In genomic region chr17:24139968-24140367, GRCm38 (mm10) we compare ENCODE assay signal across 8 mouse cellular contexts. TPM values are rescaled to one million over a fixed set of nuclear protein-coding genes. Genes with fewer than 3 reads are reported as not detected.
DNase-seq lines count a peak whose midpoint lies in the region; ATAC-seq and TF ChIP-seq lines count a peak whose summit lies in the region.

No protein-coding gene starts in this region.

- TF ChIP-seq EP300 in liver, postnatal 0 days (IDR thresholded peaks at IDR 0.05; ENCODE audit: low read depth): no peak

- WGBS in heart, embryonic 11.5 days (ENCODE audit: insufficient replicate concordance): 90% methylated on average over 4 of the region's 4 CpGs
- 92% methylated on average over 4 of the region's 4 CpGs for WGBS in hindbrain, embryonic 10.5 days
- WGBS in liver, postnatal 0 days (ENCODE audit: insufficient replicate concordance): 57% methylated on average over 4 of the region's 4 CpGs

- ATAC-seq in heart, embryonic 11.5 days (replicated peaks; ENCODE audit: insufficient number of reproducible peaks, low FRiP score, low TSS enrichment): no peak
- no peak for ATAC-seq in liver, postnatal 0 days

- in situ Hi-C loops in ES-E14 (cut with MboI; ENCODE audit: low sequenced_read_pairs in 2 of 2, unreplicated experiment in 2 of 2): no loop called here

- peak overlapping the region; percentile 88 for H3K4me2 ChIP-seq in heart, embryonic 11.5 days
- H3K4me2 ChIP-seq in liver, postnatal 0 days (ENCODE audit: low read depth, low read length): peak overlapping the region; percentile 81

- H3K27me3 ChIP-seq in heart, embryonic 11.5 days (ENCODE audit: control insufficient read depth, insufficient read depth, low read length): no peaks in the 10 kb centered on the region
- no peaks in the 10 kb centered on the region for H3K27me3 ChIP-seq in hindbrain, embryonic 10.5 days (ENCODE audit: insufficient read depth, poor library complexity, severe bottlenecking)
- no peaks in the 10 kb centered on the region for H3K27me3 ChIP-seq in liver, postnatal 0 days (ENCODE audit: insufficient read depth, low read length)

- H3K4me1 ChIP-seq in heart, embryonic 11.5 days (ENCODE audit: control insufficient read depth, insufficient read depth, low read length): peaks cover 11% of the 10 kb centered on the region
- H3K4me1 ChIP-seq in ES-E14 (ENCODE audit: control insufficient read depth in 2 of 2, insufficient read depth in 2 of 2, low read length in 2 of 2, poor library complexity in 1 of 2): peaks cover 0 to 5% of the 10 kb centered on the region in 2 experiments; a peak in 3 of 4 replicates
- H3K4me1 ChIP-seq in hindbrain, embryonic 10.5 days (replicated peaks): peaks cover 16% of the 10 kb centered on the region
- H3K4me1 ChIP-seq in liver, postnatal 0 days (ENCODE audit: insufficient read depth): peaks cover 31% of the 10 kb centered on the region

- no peaks in the 10 kb centered on the region for H3K9me3 ChIP-seq in heart, embryonic 11.5 days (replicated peaks; ENCODE audit: control insufficient read depth, low read length)
- no peaks in the 10 kb centered on the region for H3K9me3 ChIP-seq in ES-E14 (ENCODE audit: control insufficient read depth, insufficient read depth, low read depth, low read length)
- no peaks in the 10 kb centered on the region for H3K9me3 ChIP-seq in hindbrain, embryonic 10.5 days
- no peaks in the 10 kb centered on the region for H3K9me3 ChIP-seq in liver, postnatal 0 days (ENCODE audit: low read length)

- peak overlapping the region; percentile 98 for H3K4me3 ChIP-seq in heart, embryonic 11.5 days (ENCODE audit: low read depth, low read length)
- H3K4me3 ChIP-seq in ES-E14 (ENCODE audit: insufficient read depth in 1 of 2, low read depth in 1 of 2, low read length in 2 of 2, poor library complexity in 1 of 2, severe bottlenecking in 1 of 2): peak overlapping the region; percentile 83 to 94; a peak in 1 of 4 replicates
- H3K4me3 ChIP-seq in hindbrain, embryonic 10.5 days: peak overlapping the region; percentile 94
- H3K4me3 ChIP-seq in liver, postnatal 0 days (ENCODE audit: low read depth, low read length): peak overlapping the region; percentile 85

- no peak overlapping the region for H3K27ac ChIP-seq in heart, embryonic 11.5 days (ENCODE audit: low read depth, low read length)
- no peak overlapping the region; the same call in 1 of the 2 replicates for H3K27ac ChIP-seq in ES-E14 (ENCODE audit: insufficient read depth, low read depth, low read length, poor library complexity, severe bottlenecking)
- H3K27ac ChIP-seq in hindbrain, embryonic 10.5 days: no peak overlapping the region
- H3K27ac ChIP-seq in liver, postnatal 0 days (ENCODE audit: low read depth): peak overlapping the region; percentile 93

- H3K36me3 ChIP-seq in heart, embryonic 11.5 days (ENCODE audit: control insufficient read depth, insufficient read depth, low read length): no peaks in the 10 kb centered on the region
- no peaks in the 10 kb centered on the region for H3K36me3 ChIP-seq in ES-E14 (ENCODE audit: control insufficient read depth, insufficient read depth, low read length, poor library complexity, severe bottlenecking)
- H3K36me3 ChIP-seq in hindbrain, embryonic 10.5 days: no peaks in the 10 kb centered on the region
- H3K36me3 ChIP-seq in liver, postnatal 0 days (replicated peaks; ENCODE audit: insufficient read depth, low read length): no peaks in the 10 kb centered on the region

- DNase-seq in heart, adult 9 months (ENCODE audit: low spot score in 2 of 2): no peak
- no peak for DNase-seq in ES-E14 (ENCODE audit: low read depth, low spot score)
- no peak for DNase-seq in hindbrain, embryonic 10.5 days (ENCODE audit: low spot score)
- DNase-seq in liver, postnatal 0 days: no peak
- no peak for DNase-seq in T-cell, adult 2 months (ENCODE audit: low spot score)
- no peak for DNase-seq in cerebellum, postnatal 25 days
- DNase-seq in frontal cortex, postnatal 10 days (ENCODE audit: low spot score in 2 of 2): no peak

- TF ChIP-seq CTCF in liver, postnatal 0 days (IDR thresholded peaks at IDR 0.05; ENCODE audit: low read depth): no peak

- H3K9ac ChIP-seq in heart, embryonic 11.5 days (ENCODE audit: low read depth, low read length): no peak overlapping the region
- peak overlapping the region; percentile 59; the same call in 1 of the 2 replicates for H3K9ac ChIP-seq in ES-E14 (ENCODE audit: insufficient read depth, low read depth, low read length, poor library complexity, severe bottlenecking)
- H3K9ac ChIP-seq in liver, postnatal 0 days (replicated peaks): peak overlapping the region; percentile 92

TF ChIP-seq in ES-E14, 5 proteins besides CTCF, POLR2A, EP300 and RAD21:
- TF ChIP-seq HCFC1 (IDR thresholded peaks at IDR 0.05; ENCODE audit: borderline replicate concordance, insufficient read depth, low read length) (no peak), CHD2 (IDR thresholded peaks at IDR 0.05; ENCODE audit: low read depth, low read length) (no peak), ZNF384 (IDR thresholded peaks at IDR 0.05; ENCODE audit: low read depth, low read length) (no peak), ZC3H11A (IDR thresholded peaks at IDR 0.05; ENCODE audit: borderline replicate concordance, low read depth, low read length) (no peak), MAFK (IDR thresholded peaks at IDR 0.05; ENCODE audit: insufficient read depth, low read depth, low read length) (no peak)

RNA-seq across cellular contexts. Expression of gene Pdpk1, which starts 10.8 kb away (rescaled TPM):
- polyA plus RNA-seq in heart, embryonic 11.5 days (2014; fragmentation: Nextera tagmentation; extraction: Ambion mirVana): 45.2 and 45.9 TPM in 2 replicates
- total RNA-seq in ES-E14 (2012; rRNA removed): 25.6 and 26.7 TPM in 2 replicates
- polyA plus RNA-seq in hindbrain, embryonic 10.5 days (2016; fragmentation: Nextera tagmentation; extraction: Ambion mirVana): 30.4 and 32.9 TPM in 2 replicates
- polyA plus RNA-seq in liver, postnatal 0 days (2015; fragmentation: Nextera tagmentation; extraction: Ambion mirVana): 19.3 and 20.5 TPM in 2 replicates

RNA-seq across cellular contexts. Expression of gene Amdhd2, which starts 23.6 kb away (rescaled TPM):
- 28.3 and 31.0 TPM in 2 replicates for polyA plus RNA-seq in heart, embryonic 11.5 days (2014; fragmentation: Nextera tagmentation; extraction: Ambion mirVana)
- total RNA-seq in ES-E14 (2012; rRNA removed): 28.5 and 35.3 TPM in 2 replicates
- 42.9 and 50.0 TPM in 2 replicates for polyA plus RNA-seq in hindbrain, embryonic 10.5 days (2016; fragmentation: Nextera tagmentation; extraction: Ambion mirVana)
- 18.5 and 20.0 TPM in 2 replicates for polyA plus RNA-seq in liver, postnatal 0 days (2015; fragmentation: Nextera tagmentation; extraction: Ambion mirVana)

RNA-seq across cellular contexts. Expression of gene Atp6v0c, which starts 29.5 kb away (rescaled TPM):
- 552 and 561 TPM in 2 replicates for polyA plus RNA-seq in heart, embryonic 11.5 days (2014; fragmentation: Nextera tagmentation; extraction: Ambion mirVana)
- 129 and 159 TPM in 2 replicates for total RNA-seq in ES-E14 (2012; rRNA removed)
- 488 and 579 TPM in 2 replicates for polyA plus RNA-seq in hindbrain, embryonic 10.5 days (2016; fragmentation: Nextera tagmentation; extraction: Ambion mirVana)
- 422 and 445 TPM in 2 replicates for polyA plus RNA-seq in liver, postnatal 0 days (2015; fragmentation: Nextera tagmentation; extraction: Ambion mirVana)
